Mouse (Mus musculus) kidney, adult 2 months (tissue): Measurements from ENCODE around the gene Mettl16.

Source experiments
- CTCF ChIP-seq: fragments of 200-500 bp; conservative IDR thresholded peaks from 2 replicates; pipeline ENCODE4 v1.5.1; 2011; ENCODE audit warnings: low read depth, mild to moderate bottlenecking, control low read depth, low read length, moderate library complexity, mixed read lengths; ENCODE audit not compliant: insufficient read depth, insufficient read length
- POLR2A ChIP-seq: fragments of 200-500 bp; IDR thresholded peaks from one replicate; pipeline ENCODE4 v1.6.1; 2011; ENCODE audit warnings: low read depth, low read length, control low read depth

- no peak for TF ChIP-seq POLR2A
- TF ChIP-seq CTCF: no peak
Measured at GRCm38 (mm10) chr11:74772386-74772785, 1.8 kb downstream of the Mettl16 start.
